Mouse (Mus musculus) MEL (cell line): Measurements from ENCODE around the gene Zc3hav1. TPM values are rescaled to one million over a fixed set of nuclear protein-coding genes. Genes with fewer than 3 reads are reported as not detected.

ENCODE experiments used
- DNase-seq: peaks from one replicate; pipeline ENCODE4 v3.0.0; 2011; ENCODE audit warnings: low read depth, low spot score
- H3K27ac ChIP-seq: 2 replicates; pipeline ENCODE4 v1.5.1; 2012; ENCODE audit warnings: low read depth, mild to moderate bottlenecking, control low read depth, low read length, moderate library complexity; ENCODE audit not compliant: control insufficient read depth
- H3K27me3 ChIP-seq, 2 experiments: fragments of 150-350 bp in 1 of 2; sonication (generic) in 1 of 2; 2 replicates each; pipeline ENCODE4 v1.6.1; 2012; ENCODE audit warnings: low read length in 2 of 2, mild to moderate bottlenecking in 2 of 2, improper control_type of control experiment in 1 of 2, moderate library complexity in 1 of 2; ENCODE audit not compliant: insufficient read depth in 2 of 2, control insufficient read depth in 1 of 2
- H3K36me3 ChIP-seq, 2 experiments: 2 replicates each; pipeline ENCODE4 v1.6.1; 2012 to 2014; ENCODE audit warnings: low read length in 2 of 2, improper control_type of control experiment in 1 of 2, inconsistent platforms in 1 of 2, mild to moderate bottlenecking in 1 of 2; ENCODE audit not compliant: insufficient read depth in 2 of 2, control insufficient read depth in 1 of 2
- H3K4me1 ChIP-seq, 2 experiments: fragments of 150-350 bp in 1 of 2; sonication (generic) in 1 of 2; 2 replicates each; pipeline ENCODE4 v1.6.1; 2012; ENCODE audit warnings: low read length in 2 of 2, improper control_type of control experiment in 1 of 2, mild to moderate bottlenecking in 1 of 2; ENCODE audit not compliant: insufficient read depth in 2 of 2, control insufficient read depth in 1 of 2
- H3K4me3 ChIP-seq, 2 experiments: fragments of 150-350 bp in 1 of 2; sonication (generic) in 1 of 2; 2 replicates each; pipeline ENCODE4 v1.5.1; 2012; ENCODE audit warnings: low read depth in 2 of 2, low read length in 2 of 2, mild to moderate bottlenecking in 2 of 2, moderate library complexity in 2 of 2, control low read depth in 1 of 2, improper control_type of control experiment in 1 of 2; ENCODE audit not compliant: control insufficient read depth in 1 of 2, insufficient read depth in 1 of 2
- H3K79me2 ChIP-seq: 2 replicates; pipeline ENCODE4 v1.6.1; 2012; ENCODE audit warnings: mild to moderate bottlenecking, low read length, moderate library complexity; ENCODE audit not compliant: control insufficient read depth, poor library complexity, insufficient read depth
- H3K9ac ChIP-seq: 2 replicates; pipeline ENCODE4 v1.6.1; 2012; ENCODE audit warnings: low read depth, mild to moderate bottlenecking, control low read depth, low read length, moderate library complexity; ENCODE audit not compliant: control insufficient read depth, poor library complexity, severe bottlenecking
- H3K9me3 ChIP-seq: fragments of 150-350 bp; sonication (generic); replicated peaks from 2 replicates; pipeline ENCODE4 v1.6.1; 2012; ENCODE audit warnings: mild to moderate bottlenecking, low read length, improper control_type of control experiment, moderate library complexity; ENCODE audit not compliant: insufficient read depth
- BHLHE40 ChIP-seq: IDR thresholded peaks from 2 replicates; pipeline ENCODE4 v1.6.1; 2012; ENCODE audit warnings: low read depth, mild to moderate bottlenecking, inconsistent platforms, low read length, improper control_type of control experiment, borderline replicate concordance
- CHD1 ChIP-seq: IDR thresholded peaks from 2 replicates; pipeline ENCODE4 v1.6.1; 2012; ENCODE audit warnings: low read depth, mild to moderate bottlenecking, inconsistent platforms, low read length, improper control_type of control experiment
- CHD2 ChIP-seq: IDR thresholded peaks from 2 replicates; pipeline ENCODE4 v1.6.1; 2011; ENCODE audit warnings: low read length, improper control_type of control experiment
- CTCF ChIP-seq, 3 experiments: IDR thresholded peaks in 2 of 3; conservative IDR thresholded peaks in 1 of 3; 2 replicates each; pipeline ENCODE4 v1.5.1; 2011 to 2012; ENCODE audit warnings: low read length in 3 of 3, low read depth in 2 of 3, mild to moderate bottlenecking in 2 of 3, improper control_type of control experiment in 1 of 3, inconsistent platforms in 1 of 3, mixed read lengths in 1 of 3, moderate library complexity in 1 of 3; ENCODE audit not compliant: control insufficient read depth in 1 of 3, insufficient read depth in 1 of 3, poor library complexity in 1 of 3, severe bottlenecking in 1 of 3
- E2F4 ChIP-seq: IDR thresholded peaks from 2 replicates; pipeline ENCODE4 v1.6.1; 2011; ENCODE audit warnings: low read depth, low read length, improper control_type of control experiment, borderline replicate concordance
- ELF1 ChIP-seq: IDR thresholded peaks from 2 replicates; pipeline ENCODE4 v1.6.1; 2014; ENCODE audit warnings: low read depth, mild to moderate bottlenecking, inconsistent platforms, low read length, improper control_type of control experiment, moderate library complexity
- EP300 ChIP-seq, 2 experiments: IDR thresholded peaks; 2 replicates each; pipeline ENCODE4 v1.6.1; 2011; ENCODE audit warnings: improper control_type of control experiment in 2 of 2, low read length in 2 of 2, low read depth in 1 of 2, mild to moderate bottlenecking in 1 of 2
- ETS1 ChIP-seq: IDR thresholded peaks from 2 replicates; pipeline ENCODE4 v1.6.1; 2012; ENCODE audit warnings: low read depth, mild to moderate bottlenecking, inconsistent platforms, low read length, improper control_type of control experiment, moderate library complexity
- GABPA ChIP-seq: IDR thresholded peaks from 2 replicates; pipeline ENCODE4 v1.6.1; 2012; ENCODE audit warnings: low read depth, mild to moderate bottlenecking, inconsistent platforms, low read length, improper control_type of control experiment, moderate library complexity
- GATA1 ChIP-seq: IDR thresholded peaks from 2 replicates; pipeline ENCODE4 v1.6.1; 2011; ENCODE audit warnings: low read depth, low read length, improper control_type of control experiment
- HCFC1 ChIP-seq: IDR thresholded peaks from 2 replicates; pipeline ENCODE4 v1.6.1; 2012; ENCODE audit warnings: low read depth, mild to moderate bottlenecking, inconsistent platforms, low read length, improper control_type of control experiment, moderate library complexity
- JUND ChIP-seq: IDR thresholded peaks from 2 replicates; pipeline ENCODE4 v1.6.1; 2011; ENCODE audit warnings: low read depth, mild to moderate bottlenecking, improper control_type of control experiment, low read length
- KAT2A ChIP-seq: conservative IDR thresholded peaks from 2 replicates; pipeline ENCODE4 v1.6.1; 2012; ENCODE audit warnings: low read depth, low read length, improper control_type of control experiment, inconsistent platforms
- MAFK ChIP-seq: IDR thresholded peaks from 2 replicates; pipeline ENCODE4 v1.6.1; 2011; ENCODE audit warnings: low read depth, mild to moderate bottlenecking, low read length, improper control_type of control experiment, borderline replicate concordance
- MAX ChIP-seq: IDR thresholded peaks from 2 replicates; pipeline ENCODE4 v1.6.1; 2011; ENCODE audit warnings: low read length, improper control_type of control experiment
- MEF2A ChIP-seq: IDR thresholded peaks from 2 replicates; pipeline ENCODE4 v1.6.1; 2014; ENCODE audit warnings: low read depth, mild to moderate bottlenecking, inconsistent platforms, low read length, improper control_type of control experiment; ENCODE audit not compliant: poor library complexity, insufficient replicate concordance, severe bottlenecking; ENCODE audit errors: extremely low read depth
- MXI1 ChIP-seq: IDR thresholded peaks from 2 replicates; pipeline ENCODE4 v1.6.1; 2011; ENCODE audit warnings: mild to moderate bottlenecking, low read depth, low read length, improper control_type of control experiment
- MYB ChIP-seq: IDR thresholded peaks from 2 replicates; pipeline ENCODE4 v1.6.1; 2011; ENCODE audit warnings: mild to moderate bottlenecking, low read depth, low read length, improper control_type of control experiment
- MYC ChIP-seq: IDR thresholded peaks from 2 replicates; pipeline ENCODE4 v1.6.1; 2011; ENCODE audit warnings: low read depth, mild to moderate bottlenecking, low read length, improper control_type of control experiment, moderate library complexity
- NELFE ChIP-seq: IDR thresholded peaks from 2 replicates; pipeline ENCODE4 v1.6.1; 2011; ENCODE audit warnings: low read depth, low read length, improper control_type of control experiment
- NRF1 ChIP-seq: IDR thresholded peaks from 2 replicates; pipeline ENCODE4 v1.6.1; 2014; ENCODE audit warnings: low read depth, mild to moderate bottlenecking, inconsistent platforms, low read length, improper control_type of control experiment, moderate library complexity; ENCODE audit not compliant: poor library complexity, insufficient read depth, severe bottlenecking
- POLR2AphosphoS5 ChIP-seq: IDR thresholded peaks from 2 replicates; pipeline ENCODE4 v1.6.1; 2012; ENCODE audit warnings: low read depth, borderline replicate concordance, mild to moderate bottlenecking, inconsistent platforms, low read length, moderate library complexity, mixed read lengths
- RAD21 ChIP-seq: IDR thresholded peaks from 2 replicates; pipeline ENCODE4 v1.6.1; 2011; ENCODE audit warnings: mild to moderate bottlenecking, low read depth, low read length, improper control_type of control experiment
- RCOR1 ChIP-seq: IDR thresholded peaks from 2 replicates; pipeline ENCODE4 v1.6.1; 2012; ENCODE audit warnings: low read depth, mild to moderate bottlenecking, inconsistent platforms, low read length, improper control_type of control experiment
- SIN3A ChIP-seq: IDR thresholded peaks from 2 replicates; pipeline ENCODE4 v1.6.1; 2012; ENCODE audit warnings: low read length, improper control_type of control experiment, inconsistent platforms
- SMC3 ChIP-seq: IDR thresholded peaks from 2 replicates; pipeline ENCODE4 v1.6.1; 2011; ENCODE audit warnings: low read depth, low read length, improper control_type of control experiment
- TAL1 ChIP-seq: IDR thresholded peaks from 2 replicates; pipeline ENCODE4 v1.6.1; 2012; ENCODE audit warnings: mild to moderate bottlenecking, inconsistent platforms, low read length, moderate library complexity, mixed read lengths
- TBP ChIP-seq: IDR thresholded peaks from 2 replicates; pipeline ENCODE4 v1.8.0; 2011; ENCODE audit warnings: low read depth, low read length, improper control_type of control experiment
- TCF12 ChIP-seq: IDR thresholded peaks from 2 replicates; pipeline ENCODE4 v1.6.1; 2014; ENCODE audit warnings: low read depth, mild to moderate bottlenecking, inconsistent platforms, low read length, improper control_type of control experiment, moderate library complexity
- UBTF ChIP-seq: IDR thresholded peaks from 2 replicates; pipeline ENCODE4 v1.6.1; 2012; ENCODE audit warnings: low read depth, mild to moderate bottlenecking, inconsistent platforms, low read length, improper control_type of control experiment, moderate library complexity, borderline replicate concordance; ENCODE audit not compliant: insufficient read depth
- USF2 ChIP-seq, 2 experiments: IDR thresholded peaks; 2 replicates each; pipeline ENCODE4 v1.6.1; 2011 to 2012; ENCODE audit warnings: improper control_type of control experiment in 2 of 2, low read length in 2 of 2, borderline replicate concordance in 1 of 2, inconsistent platforms in 1 of 2, low read depth in 1 of 2, mild to moderate bottlenecking in 1 of 2; ENCODE audit not compliant: insufficient read depth in 1 of 2
- ZC3H11A ChIP-seq: IDR thresholded peaks from 2 replicates; pipeline ENCODE4 v1.6.1; 2012; ENCODE audit warnings: low read depth, mild to moderate bottlenecking, inconsistent platforms, low read length, improper control_type of control experiment
- ZKSCAN1 ChIP-seq: IDR thresholded peaks from 2 replicates; pipeline ENCODE4 v1.6.1; 2012; ENCODE audit warnings: low read depth, mild to moderate bottlenecking, inconsistent platforms, low read length, improper control_type of control experiment, moderate library complexity
- ZNF384 ChIP-seq: IDR thresholded peaks from 2 replicates; pipeline ENCODE4 v1.6.1; 2012; ENCODE audit warnings: low read depth, mild to moderate bottlenecking, inconsistent platforms, low read length, improper control_type of control experiment
- polyA plus RNA-seq, 2 experiments: library from polyadenylated mRNA; stranded (reverse) in 1 of 2; unstranded in 1 of 2; fragments of >175 nt in 1 of 2; fragments of >200 nt in 1 of 2; gene quantifications; 2 replicates each; pipeline versions ENCODE4 v1.2.1 to v1.2.4; 2012; ENCODE audit warnings: low replicate concordance in 2 of 2, low read depth in 1 of 2; ENCODE audit not compliant: insufficient read length in 2 of 2, insufficient read depth in 1 of 2, missing spikeins in 1 of 2
- total RNA-seq: library from RNA; depleted of rRNA; stranded (reverse); fragments of 300-350 nt; gene quantifications from 2 replicates; pipeline ENCODE4 v1.2.3, GENCODE M21; 2012; rRNA removed

The Zc3hav1 gene
- 66.6 and 88.1 TPM in 2 replicates for total RNA-seq
- polyA plus RNA-seq: 10 to 100 TPM; 68.3 to 71.0 TPM

DNA sequence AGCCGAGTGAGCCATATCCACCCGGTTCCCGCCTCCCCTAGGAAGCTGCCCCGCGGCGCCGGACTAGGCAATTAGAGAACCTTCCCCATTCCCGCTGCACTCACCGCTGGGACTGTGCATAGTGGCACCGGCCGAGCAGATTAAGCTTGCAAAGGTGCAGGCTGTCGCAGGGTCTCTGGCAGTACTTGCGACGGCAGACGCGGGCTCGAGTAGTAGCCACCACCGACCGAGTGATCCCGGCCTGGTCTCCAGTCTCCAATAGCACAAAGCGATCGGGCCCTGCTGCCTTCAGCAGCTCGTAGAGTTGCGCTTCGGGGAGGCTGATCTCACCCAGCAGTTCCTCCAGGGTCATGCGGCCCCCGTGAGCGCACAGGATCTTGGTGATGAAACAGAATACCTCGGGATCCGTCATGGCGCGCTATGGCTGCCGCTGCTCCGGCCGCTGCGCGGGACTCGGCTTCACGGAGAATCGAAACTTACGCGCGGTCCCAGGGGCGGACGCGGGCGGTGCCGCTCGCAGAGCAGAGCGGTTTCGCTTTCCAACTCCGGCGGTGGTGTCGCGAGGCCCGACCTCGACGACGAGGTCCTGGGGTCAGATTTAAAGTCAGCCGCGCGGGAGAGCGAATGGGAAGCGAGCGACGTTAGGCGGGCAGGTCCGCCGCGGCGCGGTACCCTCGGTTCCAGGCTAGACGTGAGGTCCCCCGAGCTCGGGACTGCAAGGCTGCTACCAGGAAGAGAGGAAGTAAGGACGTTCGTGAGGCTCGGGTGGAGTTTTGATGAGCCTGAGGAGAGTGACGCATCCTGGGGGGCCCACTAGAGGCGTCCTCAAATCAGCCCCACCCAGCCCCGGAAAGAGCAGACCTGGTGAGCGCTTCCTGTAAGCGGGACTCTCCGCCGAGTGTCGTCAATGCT, at the start of gene Zc3hav1:
Gene Zc3hav1, minus strand, starts transcription at position 793 of the 912 bp plus-strand sequence.
- Histone ChIP-seq H3K27me3 (no peaks in the 10 kb centered on the region), H3K27ac (peak within 1 kb of the TSS; percentile 92), H3K9ac (peak within 1 kb of the TSS; percentile 90), H3K4me3 (peak within 1 kb of the TSS; percentile 93 to 97), H3K4me1 (peaks cover 0 to 23% of the 10 kb centered on the region in 2 experiments), H3K9me3 (no peaks in the 10 kb centered on the region), H3K79me2 (peaks cover 47% of the 10 kb centered on the region), H3K36me3 (peaks cover 10 to 31% of the 10 kb centered on the region in 2 experiments)
- DNase-seq: peak; percentile 96
- TF ChIP-seq UBTF: peak; percentile 91; the same call in 1 of the 2 replicates
- no peak for TF ChIP-seq E2F4
- peak in 1 of 2 experiments; percentile 31; a peak in 1 of 4 replicates for TF ChIP-seq EP300 (IDR thresholded peaks at IDR 0.05; ENCODE audit: low read depth in 1 of 2, low read length in 2 of 2)
- TF ChIP-seq USF2 (IDR thresholded peaks at IDR 0.05; ENCODE audit: borderline replicate concordance in 1 of 2, insufficient read depth in 1 of 2, low read depth in 1 of 2, low read length in 2 of 2): no peak
- TF ChIP-seq POLR2AphosphoS5: no peak
- TF ChIP-seq ETS1: peak; percentile 88
- peak; percentile 5; the same call in 1 of the 2 replicates for TF ChIP-seq RCOR1
- TF ChIP-seq RAD21: no peak
- TF ChIP-seq CHD1: 0 out of 2 replicates have a peak, but pooled peaks have one; percentile 15
- no peak; the same call in 1 of the 2 replicates for TF ChIP-seq TAL1
- TF ChIP-seq MEF2A: no peak
- TF ChIP-seq ZNF384: no peak
- TF ChIP-seq HCFC1: peak; percentile 64; the same call in 1 of the 2 replicates
- TF ChIP-seq CHD2: no peak
- TF ChIP-seq SMC3: no peak
- TF ChIP-seq TCF12: peak; percentile 62; the same call in 1 of the 2 replicates
- TF ChIP-seq SIN3A: peak; percentile 70
- TF ChIP-seq KAT2A: no peak
- TF ChIP-seq MAX: no peak
- TF ChIP-seq CTCF (IDR thresholded peaks at IDR 0.05 in 2 of 3, conservative IDR thresholded peaks at IDR 0.05 in 1 of 3; ENCODE audit: control insufficient read depth in 1 of 3, insufficient read depth in 1 of 3, low read depth in 2 of 3, low read length in 3 of 3, poor library complexity in 1 of 3, severe bottlenecking in 1 of 3): no peak
- no peak for TF ChIP-seq JUND
- TF ChIP-seq TBP: peak; percentile 91
- TF ChIP-seq MYC: no peak
- no peak for TF ChIP-seq ZKSCAN1
- peak; percentile 91 for TF ChIP-seq NELFE
- peak; percentile 76 for TF ChIP-seq MXI1
- TF ChIP-seq NRF1: no peak
- no peak for TF ChIP-seq BHLHE40
- TF ChIP-seq GATA1: no peak
- TF ChIP-seq MAFK: no peak
- TF ChIP-seq GABPA: no peak
- TF ChIP-seq ZC3H11A: no peak
- TF ChIP-seq ELF1: peak; percentile 83
- no peak for TF ChIP-seq MYB
